ENCODE assay signal across 9 mouse cellular contexts in the genomic region with DNA sequence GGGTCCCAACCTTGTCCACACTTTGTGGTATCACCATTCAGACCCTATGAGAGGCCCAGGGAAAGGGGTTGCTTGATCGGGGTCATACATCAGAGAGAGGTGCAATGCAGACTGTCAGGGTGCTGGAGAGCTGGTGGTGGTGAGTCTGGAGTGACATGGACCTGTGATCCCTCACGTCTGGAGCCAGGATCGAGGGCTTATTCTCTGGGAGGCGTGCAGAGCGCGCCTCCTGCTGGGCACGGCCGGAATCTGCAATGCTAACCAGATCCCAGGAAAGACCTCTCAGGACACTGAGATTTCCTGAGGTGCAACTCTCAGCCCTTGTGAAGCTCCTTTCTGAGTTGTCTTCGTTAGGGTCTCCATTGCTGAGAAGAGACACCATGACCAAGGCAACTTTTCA. TPM values are rescaled to one million over a fixed set of nuclear protein-coding genes. Genes with fewer than 3 reads are reported as not detected.
DNase-seq lines count a peak whose midpoint lies in the region; ATAC-seq and TF ChIP-seq lines count a peak whose summit lies in the region.
"Had no signal": no experiment of that assay in that cellular context is flagged by ENCODE, and none has a peak within 500 bp of the region (broad histone marks: within the 10 kb centered on the region; RNA-seq: fewer than 3 reads in every experiment).

No protein-coding gene starts in this region.

- H3K4me2 ChIP-seq in kidney, embryonic 14.5 days (replicated peaks; ENCODE audit: low read depth, low read length) = no peak overlapping the region
- H3K4me2 ChIP-seq: lung, embryonic 15.5 days had no signal

- ATAC-seq in kidney, embryonic 14.5 days (ENCODE audit: low FRiP score, low TSS enrichment) = no peak

- no peak overlapping the region for H3K9ac ChIP-seq in kidney, embryonic 14.5 days (ENCODE audit: low read depth, low read length)
- H3K9ac ChIP-seq: lung, embryonic 15.5 days had no signal

- peaks cover 21% of the 10 kb centered on the region; the same call in 1 of the 2 replicates for H3K27me3 ChIP-seq in kidney, embryonic 14.5 days (ENCODE audit: control insufficient read depth, insufficient read depth, low read length)

- peaks cover 15% of the 10 kb centered on the region for H3K4me1 ChIP-seq in kidney, embryonic 14.5 days (ENCODE audit: control insufficient read depth, insufficient read depth, low read length)

- WGBS in kidney, embryonic 14.5 days = 2% methylated on average over 9 of the region's 9 CpGs

- DNase-seq in kidney, adult 11 months = peak; percentile 57
- DNase-seq in ES-CJ7 (ENCODE audit: low read depth, low spot score) = peak; percentile 77
- peak; percentile 52 for DNase-seq in cerebellum, adult 11 months
- DNase-seq in gastrocnemius, adult 2 months = peak; percentile 75
- DNase-seq in kidney, postnatal 10 days = peak; percentile 82
- peak; percentile 59 for DNase-seq in lung, postnatal 25 days (ENCODE audit: low spot score)
- peak; percentile 44 for DNase-seq in thymus, postnatal 25 days

- intact Hi-C loops in gastrocnemius, adult 2 months (cut with DNase I) = loop anchor here (1.0 kb wide), 1 partner anchor 25 kb away; no protein-coding TSS in a partner anchor

- no peak overlapping the region for H3K4me3 ChIP-seq in kidney, embryonic 14.5 days (ENCODE audit: low read length)
- no peak overlapping the region for H3K4me3 ChIP-seq in gastrocnemius, adult 2 months
- H3K4me3 ChIP-seq: lung, embryonic 15.5 days had no signal

- no peak overlapping the region for H3K27ac ChIP-seq in kidney, embryonic 14.5 days (ENCODE audit: low read depth, low read length)
- no peak overlapping the region for H3K27ac ChIP-seq in gastrocnemius, adult 2 months
- H3K27ac ChIP-seq: lung, embryonic 15.5 days had no signal

- peak; percentile 95 for TF ChIP-seq CTCF in gastrocnemius, adult 2 months (IDR thresholded peaks at IDR 0.05)

- no peaks in the 10 kb centered on the region for H3K9me3 ChIP-seq in kidney, embryonic 14.5 days (ENCODE audit: control insufficient read depth, low read length)
- H3K9me3 ChIP-seq: lung, embryonic 15.5 days had no signal

- H3K36me3 ChIP-seq in kidney, embryonic 14.5 days (ENCODE audit: control insufficient read depth, insufficient read depth, low read length) = no peaks in the 10 kb centered on the region
- H3K36me3 ChIP-seq: lung, embryonic 15.5 days had no signal

RNA-seq across cellular contexts. Expression of a gene that starts 2.5 kb away (rescaled TPM):
- 11.4 and 11.8 TPM in 2 replicates for polyA plus RNA-seq in kidney, embryonic 14.5 days (2014; fragmentation: Nextera tagmentation; extraction: Ambion mirVana)
- total RNA-seq in gastrocnemius, adult 2 months (2021) = under 1 TPM; 0.25 to 0.43 TPM

RNA-seq across cellular contexts. Expression of a gene that starts 19.6 kb away (rescaled TPM):
- polyA plus RNA-seq in kidney, embryonic 14.5 days (2014; fragmentation: Nextera tagmentation; extraction: Ambion mirVana) = 1.4 TPM in 2 replicates
- total RNA-seq in gastrocnemius, adult 2 months (2021) = 1 to 10 TPM; 1.9 to 3.2 TPM

RNA-seq across cellular contexts. Expression of a gene that starts 24.0 kb away (rescaled TPM):
- polyA plus RNA-seq in kidney, embryonic 14.5 days (2014; fragmentation: Nextera tagmentation; extraction: Ambion mirVana) = 80.5 and 89.2 TPM in 2 replicates
- total RNA-seq in gastrocnemius, adult 2 months (2021) = 10 to 100 TPM; 17.0 to 17.7 TPM

RNA-seq across cellular contexts. Expression of a gene that starts 37.9 kb away (rescaled TPM):
- polyA plus RNA-seq in kidney, embryonic 14.5 days (2014; fragmentation: Nextera tagmentation; extraction: Ambion mirVana) = not detected in 2 replicates
- 10 to 100 TPM; 13.2 to 25.5 TPM for total RNA-seq in gastrocnemius, adult 2 months (2021)

RNA-seq across cellular contexts. Expression of a gene that starts 42.3 kb away (rescaled TPM):
- polyA plus RNA-seq in kidney, embryonic 14.5 days (2014; fragmentation: Nextera tagmentation; extraction: Ambion mirVana) = 1.1 and 1.3 TPM in 2 replicates
- total RNA-seq in gastrocnemius, adult 2 months (2021) = 10 to 100 TPM; 22.9 to 55.7 TPM
